Mouse (Mus musculus) forebrain, embryonic 10.5 days (tissue): Measurements from ENCODE around the gene Magee2. TPM values are rescaled to one million over a fixed set of nuclear protein-coding genes. Genes with fewer than 3 reads are reported as not detected.
"Not testable (repeated sequence)": the region's sequence is repeated elsewhere in the genome, so short reads cannot be mapped to it uniquely, and the experiment has no call there.

ENCODE experiments used
- DNase-seq: peaks from one replicate; pipeline ENCODE4 v3.0.0-alpha.2; 2017; ENCODE audit warnings: low spot score; ENCODE audit errors: extremely low spot score
- H3K27ac ChIP-seq: fragments of 300-500 bp; sonication (generic); 2 replicates; pipeline ENCODE4 v1.5.1; 2016; ENCODE audit warnings: mild to moderate bottlenecking
- H3K27me3 ChIP-seq: fragments of 300-500 bp; sonication (generic); 2 replicates; pipeline ENCODE4 v1.6.1; 2016; ENCODE audit warnings: mild to moderate bottlenecking; ENCODE audit not compliant: poor library complexity, severe bottlenecking
- H3K36me3 ChIP-seq: fragments of 300-500 bp; sonication (generic); replicated peaks from 2 replicates; pipeline ENCODE4 v1.6.1; 2016; ENCODE audit warnings: mild to moderate bottlenecking, moderate library complexity
- H3K4me1 ChIP-seq: fragments of 300-500 bp; sonication (generic); 2 replicates; pipeline ENCODE4 v1.6.1; 2016
- H3K4me3 ChIP-seq: fragments of 300-500 bp; sonication (generic); 2 replicates; pipeline ENCODE4 v1.5.1; 2016; ENCODE audit warnings: mild to moderate bottlenecking, moderate library complexity
- H3K9me3 ChIP-seq: fragments of 300-500 bp; sonication (generic); 2 replicates; pipeline ENCODE4 v1.6.1; 2016; ENCODE audit warnings: mild to moderate bottlenecking, moderate library complexity
- WGBS: fragments of 180-500 bp; shearing (Covaris S2); methylation state at CpG from one replicate; pipeline ENCODE4 v1.1.7; 2016; 5-methylcytosine and 5-hydroxymethylcytosine counted together
- polyA plus RNA-seq: library from polyadenylated mRNA; unstranded; fragments of >200 nt; fragmentation: Nextera tagmentation; extraction: Ambion mirVana; gene quantifications from 2 replicates; pipeline ENCODE4 v1.2.1, GENCODE M21; 2016

Gene Magee2
- polyA plus RNA-seq = 5.9 and 6.1 TPM in 2 replicates

DNA sequence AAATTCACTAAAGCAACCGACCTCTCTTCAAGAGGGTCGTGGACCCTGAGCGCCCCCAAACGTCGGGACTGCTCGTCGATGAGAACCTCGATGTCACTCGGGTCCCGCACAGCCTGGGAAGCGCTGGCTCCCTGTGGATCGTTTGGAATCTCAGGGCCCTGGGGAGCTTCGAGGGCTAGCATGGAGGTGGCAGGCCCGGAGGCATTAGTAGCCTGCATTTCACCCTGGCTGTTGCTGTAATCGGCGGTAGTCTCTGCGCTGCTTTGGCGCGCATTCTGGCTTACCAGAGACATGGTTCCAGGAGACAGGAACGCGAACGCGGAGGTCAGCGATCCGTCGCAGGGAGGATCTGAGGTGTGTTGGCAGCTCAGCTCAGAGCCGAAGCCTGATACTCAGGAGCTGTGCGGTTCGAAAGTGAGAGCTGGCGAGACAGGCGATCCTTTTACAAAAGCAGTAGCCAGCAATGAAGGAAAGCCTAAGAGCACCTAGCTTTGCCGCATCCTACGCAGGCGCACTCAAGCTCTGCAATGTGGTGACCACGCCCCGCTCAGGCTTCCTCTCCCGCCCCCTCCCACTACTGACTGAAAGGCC, at the start of gene Magee2:
Gene Magee2 (minus strand): TSS at position 517 of the 591 bp plus-strand sequence.
- Histone ChIP-seq H3K4me1 (peaks cover 4% of the 10 kb centered on the region; the same call in 1 of the 2 replicates), H3K27ac (peak within 1 kb of the TSS; percentile 72), H3K9me3 (no peaks in the 10 kb centered on the region), H3K36me3 (no peaks in the 10 kb centered on the region), H3K27me3 (peaks cover 79% of the 10 kb centered on the region), H3K4me3 (peak within 1 kb of the TSS; percentile 55)
- WGBS = 17% methylated on average over 37 of the region's 37 CpGs
- DNase-seq = peak; percentile 49

DNA sequence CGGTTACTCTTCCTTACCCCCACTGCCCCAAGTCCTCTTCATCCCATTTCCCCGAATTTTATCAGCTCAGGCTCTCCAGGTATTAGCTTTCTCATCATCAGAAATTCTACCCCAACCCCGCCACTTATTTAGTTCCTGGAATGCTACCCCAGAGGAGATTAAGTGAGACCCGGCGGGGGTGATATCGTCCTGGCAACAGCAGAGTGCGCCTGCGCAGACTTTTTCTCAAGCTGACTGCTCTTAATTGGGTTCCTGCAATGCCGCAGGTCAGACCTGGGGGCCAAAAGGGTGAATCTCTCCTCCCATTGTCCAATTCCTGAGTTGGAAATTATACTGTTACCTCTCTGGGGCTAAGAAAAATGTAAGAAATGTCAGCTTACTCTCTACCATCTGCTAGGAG, 3.5 kb downstream of the Magee2 start:
- Histone ChIP-seq H3K4me1 (peaks cover 4% of the 10 kb centered on the region; the same call in 1 of the 2 replicates), H3K9me3 (no peaks in the 10 kb centered on the region), H3K36me3 (no peaks in the 10 kb centered on the region), H3K27ac (no peak overlapping the region), H3K27me3 (peaks cover 93% of the 10 kb centered on the region), H3K4me3 (peak overlapping the region; percentile 6; the same call in 1 of the 2 replicates)
- DNase-seq = peak; percentile 17
- WGBS = 21% methylated on average over 9 of the region's 9 CpGs

GRCm38 (mm10) chrX:104817583-104817982, 39.5 kb downstream of the Magee2 start:
- not testable (repeated sequence) for H3K36me3 ChIP-seq, H3K4me3 ChIP-seq, H3K9me3 ChIP-seq, H3K4me1 ChIP-seq, DNase-seq, H3K27ac ChIP-seq
- WGBS = 45% methylated on average over 4 of the region's 5 CpGs
- peaks cover 75% of the 10 kb centered on the region for H3K27me3 ChIP-seq

DNA sequence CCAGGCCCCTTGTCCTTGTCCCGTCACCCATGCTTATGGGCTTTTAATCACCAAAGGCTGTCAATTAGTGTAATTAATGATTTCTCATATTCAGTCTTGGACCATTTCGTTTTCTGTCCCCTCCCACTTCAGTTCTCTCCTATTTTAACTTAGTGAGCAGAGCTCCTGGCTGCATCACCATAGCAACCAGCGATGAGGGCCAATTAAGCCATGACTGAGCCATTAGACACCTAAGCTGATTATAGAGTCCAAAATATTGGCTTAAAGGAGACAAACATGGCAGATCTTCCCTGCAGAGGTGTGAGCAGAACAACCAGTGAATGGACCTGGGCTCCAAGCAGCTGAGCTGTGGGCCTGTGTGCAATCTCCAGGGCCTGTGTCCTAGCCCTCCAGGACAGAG, 40.1 kb downstream of the Magee2 start:
- H3K9me3 ChIP-seq, H3K27ac ChIP-seq, DNase-seq, H3K36me3 ChIP-seq, H3K4me3 ChIP-seq, H3K4me1 ChIP-seq: not testable (repeated sequence)
- peaks cover 76% of the 10 kb centered on the region for H3K27me3 ChIP-seq
- 53% methylated on average over 1 of the region's 3 CpGs for WGBS

DNA sequence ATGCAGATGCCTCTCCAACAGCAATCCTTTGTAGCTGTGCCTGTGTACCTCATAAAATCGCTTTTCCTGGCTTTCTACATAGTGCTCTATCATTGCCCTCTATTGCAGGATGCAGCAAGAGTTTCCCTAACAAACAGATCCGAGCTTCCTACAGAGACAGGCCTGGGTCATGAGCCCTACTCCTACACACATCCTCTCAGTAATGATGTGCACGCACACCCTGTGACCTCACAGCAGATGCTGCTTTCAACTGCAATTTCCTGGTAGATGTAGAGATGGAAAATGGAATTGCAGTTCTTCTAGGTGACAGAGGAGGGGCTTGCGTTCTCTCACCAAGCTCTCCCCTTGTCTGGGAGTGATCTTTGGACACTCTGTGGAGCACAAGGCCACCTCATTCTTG, 43.4 kb downstream of the Magee2 start:
- H3K27me3 ChIP-seq = peaks cover 47% of the 10 kb centered on the region
- H3K4me3 ChIP-seq, DNase-seq, H3K4me1 ChIP-seq, H3K27ac ChIP-seq, H3K36me3 ChIP-seq, H3K9me3 ChIP-seq: not testable (repeated sequence)
- WGBS = 79% methylated on average over 4 of the region's 4 CpGs

Other genes with a start within 250 kb of the Magee2 start
- gene Zdhhc15, start 186.2 kb downstream of the Magee2 start, polyA plus RNA-seq = 10.2 and 11.8 TPM in 2 replicates
- 82.8 and 86.6 TPM in 2 replicates for gene Pbdc1, start 222.5 kb upstream of the Magee2 start, polyA plus RNA-seq